Mouse (Mus musculus): ENCODE measurements around the gene Cdx4. TPM values are rescaled to one million over a fixed set of nuclear protein-coding genes. Genes with fewer than 3 reads are reported as not detected.

Cdx4 gene
- polyA plus RNA-seq, 1 experiment = 1.5 TPM

- no peaks in the 10 kb centered on the region for H3K9me3 ChIP-seq (replicated peaks; ENCODE audit: control insufficient read depth, insufficient read depth, low read length, poor library complexity, severe bottlenecking)
- no peak overlapping the region for H3K9ac ChIP-seq (ENCODE audit: low read depth, poor library complexity, severe bottlenecking)
- H3K4me3 ChIP-seq (ENCODE audit: low read depth, low read length) = no peak overlapping the region
- no peaks in the 10 kb centered on the region for H3K27me3 ChIP-seq (ENCODE audit: control insufficient read depth, insufficient read depth, low read length, poor library complexity, severe bottlenecking)
- H3K4me1 ChIP-seq (ENCODE audit: control insufficient read depth, insufficient read depth, low read length) = no peaks in the 10 kb centered on the region
- TF ChIP-seq EP300 (IDR thresholded peaks at IDR 0.05; ENCODE audit: insufficient read depth, low read depth, low read length) (no peak), POLR2A (IDR thresholded peaks at IDR 0.05; ENCODE audit: insufficient read depth, low read length) (no peak), CTCF (IDR thresholded peaks at IDR 0.05; ENCODE audit: low read depth, low read length) (no peak)
- H3K27ac ChIP-seq (ENCODE audit: insufficient read depth, low read length) = no peak overlapping the region
- no peaks in the 10 kb centered on the region for H3K36me3 ChIP-seq (ENCODE audit: control insufficient read depth, insufficient read depth, low read length, poor library complexity, severe bottlenecking)
Measured at GRCm38 (mm10) chrX:103331125-103331858, 10.1 kb downstream of the Cdx4 start.

- H3K27me3 ChIP-seq (ENCODE audit: control insufficient read depth, insufficient read depth, low read length, poor library complexity, severe bottlenecking) = no peaks in the 10 kb centered on the region
- TF ChIP-seq EP300 (IDR thresholded peaks at IDR 0.05; ENCODE audit: insufficient read depth, low read depth, low read length) = no peak
- TF ChIP-seq POLR2A (IDR thresholded peaks at IDR 0.05; ENCODE audit: insufficient read depth, low read length) = no peak
- no peaks in the 10 kb centered on the region for H3K9me3 ChIP-seq (replicated peaks; ENCODE audit: control insufficient read depth, insufficient read depth, low read length, poor library complexity, severe bottlenecking)
- no peak overlapping the region for H3K9ac ChIP-seq (ENCODE audit: low read depth, poor library complexity, severe bottlenecking)
- H3K36me3 ChIP-seq (ENCODE audit: control insufficient read depth, insufficient read depth, low read length, poor library complexity, severe bottlenecking) = no peaks in the 10 kb centered on the region
- H3K4me1 ChIP-seq (ENCODE audit: control insufficient read depth, insufficient read depth, low read length) = peaks cover 3% of the 10 kb centered on the region
- no peak overlapping the region for H3K4me3 ChIP-seq (ENCODE audit: low read depth, low read length)
- peak overlapping the region; percentile 61 for H3K27ac ChIP-seq (ENCODE audit: insufficient read depth, low read length)
Measured at GRCm38 (mm10) chrX:103341369-103342113, 20.3 kb downstream of the Cdx4 start.

- Histone ChIP-seq H3K4me3 (ENCODE audit: low read depth, low read length) (no peak overlapping the region), H3K27me3 (ENCODE audit: control insufficient read depth, insufficient read depth, low read length, poor library complexity, severe bottlenecking) (no peaks in the 10 kb centered on the region), H3K36me3 (ENCODE audit: control insufficient read depth, insufficient read depth, low read length, poor library complexity, severe bottlenecking) (no peaks in the 10 kb centered on the region), H3K9ac (ENCODE audit: low read depth, poor library complexity, severe bottlenecking) (no peak overlapping the region), H3K4me1 (ENCODE audit: control insufficient read depth, insufficient read depth, low read length) (no peaks in the 10 kb centered on the region), H3K27ac (ENCODE audit: insufficient read depth, low read length) (no peak overlapping the region), H3K9me3 (replicated peaks; ENCODE audit: control insufficient read depth, insufficient read depth, low read length, poor library complexity, severe bottlenecking) (no peaks in the 10 kb centered on the region)
- TF ChIP-seq CTCF (IDR thresholded peaks at IDR 0.05; ENCODE audit: low read depth, low read length) (no peak), EP300 (IDR thresholded peaks at IDR 0.05; ENCODE audit: insufficient read depth, low read depth, low read length) (no peak), POLR2A (IDR thresholded peaks at IDR 0.05; ENCODE audit: insufficient read depth, low read length) (no peak)
Measured at GRCm38 (mm10) chrX:103355784-103356183, 34.6 kb downstream of the Cdx4 start.

- H3K9ac ChIP-seq (ENCODE audit: low read depth, poor library complexity, severe bottlenecking) = peak within 1 kb of the TSS; percentile 78
- H3K27ac ChIP-seq (ENCODE audit: insufficient read depth, low read length) = peak within 1 kb of the TSS; percentile 54; the same call in 1 of the 2 replicates
- H3K9me3 ChIP-seq (replicated peaks; ENCODE audit: control insufficient read depth, insufficient read depth, low read length, poor library complexity, severe bottlenecking) = no peaks in the 10 kb centered on the region
- no peaks in the 10 kb centered on the region for H3K27me3 ChIP-seq (ENCODE audit: control insufficient read depth, insufficient read depth, low read length, poor library complexity, severe bottlenecking)
- H3K36me3 ChIP-seq (ENCODE audit: control insufficient read depth, insufficient read depth, low read length, poor library complexity, severe bottlenecking) = no peaks in the 10 kb centered on the region
- peak within 1 kb of the TSS; percentile 99 for H3K4me3 ChIP-seq (ENCODE audit: low read depth, low read length)
- TF ChIP-seq CTCF (IDR thresholded peaks at IDR 0.05; ENCODE audit: low read depth, low read length) (no peak), POLR2A (IDR thresholded peaks at IDR 0.05; ENCODE audit: insufficient read depth, low read length) (peak; percentile 49)
- H3K4me1 ChIP-seq (ENCODE audit: control insufficient read depth, insufficient read depth, low read length) = no peaks in the 10 kb centered on the region
Measured at GRCm38 (mm10) chrX:103356287-103356686, 35.1 kb downstream of the Cdx4 start, which contains the start of gene Chic1. Gene Chic1 (plus strand): TSS chrX:103356476.

- Histone ChIP-seq H3K36me3 (ENCODE audit: control insufficient read depth, insufficient read depth, low read length, poor library complexity, severe bottlenecking) (no peaks in the 10 kb centered on the region), H3K9ac (ENCODE audit: low read depth, poor library complexity, severe bottlenecking) (peak overlapping the region; percentile 78), H3K4me1 (ENCODE audit: control insufficient read depth, insufficient read depth, low read length) (no peaks in the 10 kb centered on the region), H3K9me3 (replicated peaks; ENCODE audit: control insufficient read depth, insufficient read depth, low read length, poor library complexity, severe bottlenecking) (no peaks in the 10 kb centered on the region), H3K27me3 (ENCODE audit: control insufficient read depth, insufficient read depth, low read length, poor library complexity, severe bottlenecking) (no peaks in the 10 kb centered on the region), H3K4me3 (ENCODE audit: low read depth, low read length) (peak overlapping the region; percentile 99), H3K27ac (ENCODE audit: insufficient read depth, low read length) (peak overlapping the region; percentile 54; the same call in 1 of the 2 replicates)
- TF ChIP-seq EP300 (IDR thresholded peaks at IDR 0.05; ENCODE audit: insufficient read depth, low read depth, low read length) = no peak
- no peak for TF ChIP-seq POLR2A (IDR thresholded peaks at IDR 0.05; ENCODE audit: insufficient read depth, low read length)
- TF ChIP-seq CTCF (IDR thresholded peaks at IDR 0.05; ENCODE audit: low read depth, low read length) = no peak
Measured at GRCm38 (mm10) chrX:103356761-103357236, 35.6 kb downstream of the Cdx4 start.

GRCm38 (mm10) chrX:103366201-103366600 lies 45.0 kb downstream of the Cdx4 start:
- H3K9ac ChIP-seq (ENCODE audit: low read depth, poor library complexity, severe bottlenecking) = no peak overlapping the region
- H3K4me1 ChIP-seq (ENCODE audit: control insufficient read depth, insufficient read depth, low read length) = no peaks in the 10 kb centered on the region
- H3K36me3 ChIP-seq (ENCODE audit: control insufficient read depth, insufficient read depth, low read length, poor library complexity, severe bottlenecking) = no peaks in the 10 kb centered on the region
- TF ChIP-seq POLR2A (IDR thresholded peaks at IDR 0.05; ENCODE audit: insufficient read depth, low read length) = no peak
- no peak for TF ChIP-seq EP300 (IDR thresholded peaks at IDR 0.05; ENCODE audit: insufficient read depth, low read depth, low read length)
- TF ChIP-seq CTCF (IDR thresholded peaks at IDR 0.05; ENCODE audit: low read depth, low read length) = no peak
- no peaks in the 10 kb centered on the region for H3K27me3 ChIP-seq (ENCODE audit: control insufficient read depth, insufficient read depth, low read length, poor library complexity, severe bottlenecking)
- H3K9me3 ChIP-seq (replicated peaks; ENCODE audit: control insufficient read depth, insufficient read depth, low read length, poor library complexity, severe bottlenecking) = no peaks in the 10 kb centered on the region
- no peak overlapping the region for H3K27ac ChIP-seq (ENCODE audit: insufficient read depth, low read length)
- H3K4me3 ChIP-seq (ENCODE audit: low read depth, low read length) = no peak overlapping the region

Measured in ES-Bruce4 (cell line).